Comparison of ENCODE assay signal across 8 mouse cellular contexts in genomic region chr4:109238428-109239268, GRCm38 (mm10). TPM values are rescaled to one million over a fixed set of nuclear protein-coding genes. Genes with fewer than 3 reads are reported as not detected.
A peak's percentile ranks its signal among the peaks of the same experiment; 100 is the strongest.
DNase-seq lines count a peak whose midpoint lies in the region; ATAC-seq lines count a peak whose summit lies in the region.

No protein-coding gene starts in this region.

- H3K9me3 ChIP-seq in hindbrain, embryonic 12.5 days (replicated peaks): no peaks in the 10 kb centered on the region

- no peak overlapping the region for H3K9ac ChIP-seq in hindbrain, embryonic 12.5 days

- DNase-seq in adrenal gland, adult (ENCODE audit: inconsistent age in 2 of 2, low spot score in 1 of 2): peak; percentile 76 to 88
- DNase-seq in adrenal gland, postnatal 4 days (ENCODE audit: low spot score in 2 of 2): no peak
- DNase-seq in urinary bladder, postnatal 14 days (ENCODE audit: low spot score): peak; percentile 52
- no peak for DNase-seq in urinary bladder, postnatal 36 days (ENCODE audit: low spot score in 2 of 2)
- DNase-seq in kidney, postnatal 4 days: peak; percentile 23 to 56
- peak; percentile 18 for DNase-seq in splenic B cell, adult 2 months (ENCODE audit: low read depth, low spot score)
- no peak for DNase-seq in urinary bladder, postnatal 4 days (ENCODE audit: low spot score in 2 of 2)

- peaks cover 16% of the 10 kb centered on the region for H3K4me1 ChIP-seq in hindbrain, embryonic 12.5 days

- no peak overlapping the region for H3K4me2 ChIP-seq in hindbrain, embryonic 12.5 days (replicated peaks)

- no peak for ATAC-seq in hindbrain, embryonic 12.5 days (ENCODE audit: low FRiP score)

- H3K27me3 ChIP-seq in splenic B cell, adult 2 months (ENCODE audit: control insufficient read depth, insufficient read depth, low read length, poor library complexity, severe bottlenecking): no peaks in the 10 kb centered on the region
- H3K27me3 ChIP-seq in hindbrain, embryonic 12.5 days: no peaks in the 10 kb centered on the region

- no peaks in the 10 kb centered on the region for H3K36me3 ChIP-seq in splenic B cell, adult 2 months (ENCODE audit: control insufficient read depth, insufficient read depth, low read length, poor library complexity, severe bottlenecking)
- H3K36me3 ChIP-seq in hindbrain, embryonic 12.5 days: no peaks in the 10 kb centered on the region

- H3K4me3 ChIP-seq in hindbrain, embryonic 12.5 days: no peak overlapping the region

- no peak overlapping the region for H3K27ac ChIP-seq in hindbrain, embryonic 12.5 days

- 84% methylated on average over 24 of the region's 24 CpGs for WGBS in hindbrain, embryonic 12.5 days

RNA-seq across cellular contexts. Expression of gene Calr4, which starts 4.4 kb away (rescaled TPM):
- under 1 TPM; 0.62 to 0.76 TPM for total RNA-seq in adrenal gland, postnatal 4 days (2021)
- 1.2 and 1.7 TPM in 2 replicates for polyA plus RNA-seq in hindbrain, embryonic 12.5 days (2016; fragmentation: Nextera tagmentation; extraction: Ambion mirVana)

RNA-seq across cellular contexts. Expression of gene Osbpl9, which starts 36.6 kb away (rescaled TPM):
- total RNA-seq in adrenal gland, postnatal 4 days (2021): 100 to 1,000 TPM; 116 to 120 TPM
- polyA plus RNA-seq in hindbrain, embryonic 12.5 days (2016; fragmentation: Nextera tagmentation; extraction: Ambion mirVana): 87.9 and 97.4 TPM in 2 replicates

RNA-seq across cellular contexts. Expression of gene Eps15, which starts 41.4 kb away (rescaled TPM):
- total RNA-seq in adrenal gland, postnatal 4 days (2021): 10 to 100 TPM; 71.2 to 79.8 TPM
- polyA plus RNA-seq in hindbrain, embryonic 12.5 days (2016; fragmentation: Nextera tagmentation; extraction: Ambion mirVana): 69.2 and 81.1 TPM in 2 replicates

Comparison
In these comparisons a context has a peak if more than half of its experiments do, and no peak if none do; other contexts are left out.
1. DNase-seq: peak in adrenal gland, adult (2 of 2), urinary bladder, postnatal 14 days (single experiment), kidney, postnatal 4 days (2 of 2) and splenic B cell, adult 2 months (single experiment); none in adrenal gland, postnatal 4 days (0 of 2), urinary bladder, postnatal 36 days (0 of 2) and urinary bladder, postnatal 4 days (0 of 2).